Mouse (Mus musculus) liver, embryonic 14.5 days (tissue): ENCODE results near the gene Dpm1. TPM values are rescaled to one million over a fixed set of nuclear protein-coding genes. Genes with fewer than 3 reads are reported as not detected.

Experiments
- ATAC-seq: fragments of 200-750 bp; cut with Nextera tagmentation; 2 replicates; pipeline ENCODE4 v1.8.0; 2017; ENCODE audit warnings: moderate number of reproducible peaks, mild to moderate bottlenecking, moderate library complexity; ENCODE audit not compliant: insufficient read depth
- DNase-seq, 3 experiments: peaks; one replicate each; pipeline ENCODE4 v3.0.0-alpha.2; 2012 to 2013; ENCODE audit warnings: low read depth in 3 of 3, low spot score in 3 of 3
- H3K27ac ChIP-seq: fragments of 300-500 bp; sonication (generic); 2 replicates; pipeline ENCODE4 v1.5.1; 2014; ENCODE audit warnings: moderate library complexity, mild to moderate bottlenecking, control low read depth, inconsistent platforms
- H3K27me3 ChIP-seq: fragments of 300-500 bp; sonication (generic); 2 replicates; pipeline ENCODE4 v1.6.1; 2014; ENCODE audit warnings: mild to moderate bottlenecking, low read length, moderate library complexity; ENCODE audit not compliant: control insufficient read depth, insufficient read depth
- H3K36me3 ChIP-seq: fragments of 300-500 bp; sonication (generic); replicated peaks from 2 replicates; pipeline ENCODE4 v1.6.1; 2014; ENCODE audit warnings: low read depth; ENCODE audit not compliant: control insufficient read depth, insufficient read depth
- H3K4me1 ChIP-seq, 2 experiments: fragments of 200-500 bp in 1 of 2; fragments of 300-500 bp in 1 of 2; sonication (generic) in 1 of 2; replicated peaks; 2 replicates each; pipeline ENCODE4 v1.6.1; 2012 to 2014; ENCODE audit warnings: antibody characterized with exemption in 1 of 2, inconsistent platforms in 1 of 2, low read length in 1 of 2; ENCODE audit not compliant: control insufficient read depth in 2 of 2, insufficient read depth in 2 of 2
- H3K4me2 ChIP-seq: fragments of 300-500 bp; sonication (generic); 2 replicates; pipeline ENCODE4 v1.6.1; 2014; ENCODE audit warnings: low read depth, mild to moderate bottlenecking, control low read depth, moderate library complexity
- H3K4me3 ChIP-seq, 2 experiments: fragments of 200-500 bp in 1 of 2; fragments of 300-500 bp in 1 of 2; sonication (generic) in 1 of 2; 2 replicates each; pipeline ENCODE4 v1.5.1; 2012 to 2014; ENCODE audit warnings: low read depth in 2 of 2, low read length in 2 of 2, mild to moderate bottlenecking in 2 of 2, control low read depth in 1 of 2, inconsistent platforms in 1 of 2, moderate library complexity in 1 of 2; ENCODE audit not compliant: insufficient read depth in 1 of 2
- H3K9ac ChIP-seq: fragments of 300-500 bp; sonication (generic); replicated peaks from 2 replicates; pipeline ENCODE4 v1.6.1; 2014; ENCODE audit warnings: mild to moderate bottlenecking, control low read depth, moderate library complexity
- H3K9me3 ChIP-seq: fragments of 300-500 bp; sonication (generic); 2 replicates; pipeline ENCODE4 v1.6.1; 2016; ENCODE audit warnings: low read length, mixed read lengths; ENCODE audit not compliant: control insufficient read depth
- CTCF ChIP-seq: IDR thresholded peaks from 2 replicates; pipeline ENCODE4 v1.5.1; 2016; ENCODE audit warnings: antibody characterized with exemption, low read depth, control low read depth
- EP300 ChIP-seq: IDR thresholded peaks from 2 replicates; pipeline ENCODE4 v1.6.1; 2016; ENCODE audit warnings: antibody characterized with exemption, low read depth
- WGBS: fragments of 180-500 bp; shearing (Covaris S2); extraction: QIAGEN DNeasy Blood & Tissue Kit; methylation state at CpG from one replicate; pipeline ENCODE4 v1.1.7; 2014; ENCODE audit not compliant: insufficient replicate concordance; 5-methylcytosine and 5-hydroxymethylcytosine counted together
- polyA plus RNA-seq, 2 experiments: library from polyadenylated mRNA; depleted of rRNA in 1 of 2; stranded (reverse) in 1 of 2; unstranded in 1 of 2; fragments of >200 nt; fragmentation: Nextera tagmentation in 1 of 2; extraction: Ambion mirVana in 1 of 2; gene quantifications; 2 replicates each; pipeline versions ENCODE4 v1.2.1 to v1.2.3; 2012 to 2014

The Dpm1 gene
- polyA plus RNA-seq, 2 experiments: 4.2 to 77.8 TPM

- H3K9me3 ChIP-seq: no peaks in the 10 kb centered on the region
- peaks cover 39% of the 10 kb centered on the region for H3K36me3 ChIP-seq
- no peaks in the 10 kb centered on the region for H3K27me3 ChIP-seq
- ATAC-seq (no peak), DNase-seq (no peak)
- no peak overlapping the region; the same call in 1 of the 2 replicates for H3K9ac ChIP-seq
- H3K27ac ChIP-seq: no peak overlapping the region; the same call in 1 of the 2 replicates
- WGBS: 85% methylated on average over 3 of the region's 3 CpGs
- peaks cover 4 to 19% of the 10 kb centered on the region in 2 experiments for H3K4me1 ChIP-seq
- no peak overlapping the region for H3K4me3 ChIP-seq
- H3K4me2 ChIP-seq: peak overlapping the region; percentile 93
- TF ChIP-seq EP300 (no peak), CTCF (no peak)
Observed at GRCm38 (mm10) chr2:168207883-168208282, 22.5 kb downstream of the Dpm1 start.

DNA sequence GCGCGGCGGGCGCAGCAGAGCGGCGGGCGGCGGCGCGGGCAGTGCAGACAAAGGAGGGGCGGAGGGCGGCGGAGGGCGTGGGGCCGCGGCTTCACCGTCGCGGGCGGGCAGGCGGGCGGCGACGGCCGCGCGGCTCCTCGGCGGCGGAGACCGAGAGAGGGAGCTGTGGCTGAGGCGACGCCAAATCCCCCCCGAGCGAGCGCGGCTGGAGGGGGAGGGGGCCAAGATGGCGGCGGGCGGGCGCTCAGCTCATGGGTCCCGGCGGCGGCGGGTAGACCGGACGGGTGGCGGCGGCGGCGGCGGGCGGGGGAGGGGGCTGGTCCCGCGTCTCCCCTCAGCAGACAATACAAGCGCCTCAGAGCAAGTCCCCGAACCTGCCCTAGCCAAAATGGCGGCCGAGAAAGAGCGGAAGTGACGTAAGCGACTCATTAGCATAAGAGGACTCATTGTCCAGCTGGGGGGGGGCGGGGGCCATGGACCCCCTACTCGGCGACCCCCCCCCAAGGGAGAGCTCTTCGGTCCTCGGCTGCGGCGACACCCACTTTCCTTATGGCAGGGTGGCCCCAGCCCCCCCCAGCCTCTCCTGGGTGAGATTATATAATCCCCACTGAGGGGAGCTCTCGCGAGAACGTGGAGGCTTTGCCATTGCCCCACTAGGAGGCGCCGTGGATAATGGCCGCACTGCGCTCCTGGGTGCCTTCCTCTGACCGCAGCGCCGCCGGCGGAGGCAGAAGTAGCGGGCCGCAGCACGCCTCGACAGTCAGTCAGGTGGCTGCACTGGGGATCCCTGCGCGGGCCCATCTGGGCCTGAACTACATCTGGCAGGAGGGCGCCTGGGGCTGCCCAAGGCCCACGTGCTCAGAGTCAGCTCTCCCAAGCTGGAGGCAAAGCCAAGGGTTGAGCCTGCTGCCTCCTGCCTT is 23.4 kb downstream of the Dpm1 start, which contains the start of gene Adnp:
Gene Adnp (minus strand): TSS at position 388 of the 920 bp plus-strand sequence.
- under 1% methylated on average over 59 of the region's 89 CpGs for WGBS
- H3K4me3 ChIP-seq: peak within 1 kb of the TSS; percentile 77 to 98

DNA sequence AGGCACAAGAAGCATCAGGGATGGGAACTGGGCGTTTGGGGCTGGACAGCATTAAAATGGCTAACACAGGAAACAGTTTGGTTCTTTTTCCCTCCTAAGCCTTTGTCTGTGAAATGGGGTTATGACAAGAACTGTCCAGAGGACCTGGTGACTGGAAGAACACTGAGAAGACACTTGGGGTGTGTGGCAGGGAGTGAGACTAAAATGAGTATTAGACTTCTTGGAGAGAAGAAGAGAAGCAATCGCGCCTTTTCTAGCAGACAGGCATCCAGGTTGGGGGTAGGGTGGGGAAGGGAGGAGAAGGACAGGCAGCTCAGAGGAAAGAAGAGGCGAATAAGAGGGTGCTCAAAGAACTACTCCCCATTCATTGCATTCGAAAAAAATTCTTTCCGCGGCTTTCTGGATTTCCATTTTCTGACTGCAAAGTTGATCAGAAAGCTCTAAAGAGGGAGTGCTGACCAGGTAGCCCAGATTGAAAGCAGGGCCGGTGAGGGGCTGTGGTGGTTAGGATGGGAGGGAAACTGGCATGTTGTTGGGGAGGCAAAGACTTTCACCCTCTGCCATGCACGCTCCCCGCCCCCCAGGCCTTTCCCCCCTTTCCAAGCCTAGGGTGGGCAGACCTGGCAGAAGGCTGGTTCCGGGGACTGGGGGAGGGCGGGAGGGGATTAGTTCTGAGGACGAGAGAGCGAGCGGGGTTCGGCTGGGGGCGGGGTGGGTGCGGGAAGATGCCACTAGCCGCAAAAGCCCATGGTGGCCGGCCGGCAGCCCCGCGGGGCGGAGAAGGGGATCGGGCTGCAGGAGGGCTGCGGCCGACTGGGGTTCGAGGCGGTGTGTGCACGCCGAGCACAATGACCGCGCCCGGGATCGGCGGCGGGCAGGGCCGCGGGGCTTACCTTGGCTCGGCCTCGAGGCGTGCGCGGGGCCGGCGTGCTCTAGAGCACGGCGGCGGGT is 24.4 kb downstream of the Dpm1 start:
- under 1% methylated on average over 47 of the region's 49 CpGs for WGBS
- no peaks in the 10 kb centered on the region for H3K27me3 ChIP-seq
- peaks cover 28% of the 10 kb centered on the region for H3K36me3 ChIP-seq
- DNase-seq: no peak
- H3K4me1 ChIP-seq: peaks cover 7 to 25% of the 10 kb centered on the region in 2 experiments
- no peak for TF ChIP-seq EP300
- TF ChIP-seq CTCF: no peak
- no peak; the same call in 1 of the 2 replicates for ATAC-seq
- H3K4me2 ChIP-seq: peak overlapping the region; percentile 93
- no peaks in the 10 kb centered on the region for H3K9me3 ChIP-seq
- peak overlapping the region; percentile 77 to 98 for H3K4me3 ChIP-seq
- H3K27ac ChIP-seq: peak overlapping the region; percentile 84
- peak overlapping the region; percentile 96 for H3K9ac ChIP-seq

More for the DNA sequence above, 23.4 kb downstream of the Dpm1 start, which contains the start of gene Adnp:
- Histone ChIP-seq H3K4me1 (peaks cover 4 to 19% of the 10 kb centered on the region in 2 experiments), H3K9me3 (no peaks in the 10 kb centered on the region), H3K9ac (peak within 1 kb of the TSS; percentile 96), H3K36me3 (peaks cover 31% of the 10 kb centered on the region), H3K4me2 (peak within 1 kb of the TSS; percentile 93), H3K27me3 (no peaks in the 10 kb centered on the region), H3K27ac (peak within 1 kb of the TSS; percentile 84)
- peak; percentile 87 for ATAC-seq
- peak; percentile 76 for TF ChIP-seq EP300
- TF ChIP-seq CTCF: peak; percentile 92
- peak; percentile 84 to 90 (median 90) for DNase-seq

GRCm38 (mm10) chr2:168205265-168205664 is 25.1 kb downstream of the Dpm1 start:
- H3K9ac ChIP-seq: peak overlapping the region; percentile 96
- ATAC-seq (peak; percentile 55), DNase-seq (peak; percentile 81 to 88 (median 87))
- no peaks in the 10 kb centered on the region for H3K9me3 ChIP-seq
- H3K4me1 ChIP-seq: peaks cover 7 to 30% of the 10 kb centered on the region in 2 experiments
- H3K4me2 ChIP-seq: peak overlapping the region; percentile 93
- peaks cover 21% of the 10 kb centered on the region for H3K36me3 ChIP-seq
- 3% methylated on average over 6 of the region's 6 CpGs for WGBS
- H3K27me3 ChIP-seq: no peaks in the 10 kb centered on the region
- peak overlapping the region; percentile 77 to 98 for H3K4me3 ChIP-seq
- TF ChIP-seq EP300 (no peak), CTCF (peak; percentile 99)
- peak overlapping the region; percentile 84 for H3K27ac ChIP-seq
